Mouse (Mus musculus): Measurements from ENCODE around the gene Ptpn13.
A peak's percentile ranks its signal among the peaks of the same experiment; 100 is the strongest.

Gene Ptpn13

DNA sequence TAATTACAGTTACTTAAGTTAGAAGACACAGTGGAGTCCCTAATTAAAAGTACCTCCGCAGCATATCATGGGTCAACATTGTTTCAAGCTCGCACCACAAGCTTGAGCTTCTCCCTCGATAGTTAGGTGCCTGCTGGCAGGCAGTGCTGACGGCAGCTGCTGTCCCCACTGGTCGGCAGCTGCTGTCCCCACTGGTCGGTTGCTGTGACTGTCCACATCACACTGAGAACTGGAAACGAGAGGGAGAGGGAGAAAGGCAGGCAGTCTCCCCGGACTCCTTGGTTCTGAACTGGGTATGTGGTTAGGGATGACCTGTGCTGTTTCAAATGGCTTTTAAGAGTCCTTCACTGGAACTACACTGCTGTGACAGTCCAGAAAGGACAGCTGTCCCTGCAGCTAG, 33.4 kb downstream of the Ptpn13 start:
- no peak for DNase-seq (ENCODE audit: low read depth)

GRCm38 (mm10) chr5:103458959-103459675, 34.1 kb downstream of the Ptpn13 start:
- no peak for DNase-seq (ENCODE audit: low read depth)

GRCm38 (mm10) chr5:103460903-103461302, 35.9 kb downstream of the Ptpn13 start:
- DNase-seq (ENCODE audit: low read depth) = no peak

DNA sequence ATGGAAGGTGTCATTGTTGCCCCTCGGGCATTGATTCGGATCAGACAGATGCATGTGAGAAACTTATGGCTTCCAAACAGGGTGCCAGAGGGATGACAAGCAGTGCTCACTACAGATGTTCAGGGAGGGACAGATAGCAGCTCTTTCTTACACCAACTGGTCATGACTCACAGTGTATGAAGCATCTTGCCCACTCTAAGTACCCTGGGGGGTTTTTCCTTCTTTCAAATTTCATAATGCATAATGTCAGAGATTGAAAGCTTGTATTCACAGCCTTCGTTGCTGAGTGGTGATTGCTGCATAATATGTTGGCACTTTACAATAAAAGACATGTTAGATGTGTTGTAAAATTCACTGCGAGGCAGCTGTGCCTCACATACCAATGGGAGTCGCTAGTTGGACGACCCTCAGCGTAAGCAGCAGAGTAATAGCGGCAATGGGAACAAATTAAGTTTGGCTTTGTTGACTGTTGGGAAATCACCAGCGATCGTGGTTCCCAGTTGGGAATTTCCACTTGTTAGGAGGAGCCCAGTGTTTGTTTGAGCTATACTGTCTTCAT, 38.7 kb downstream of the Ptpn13 start:
- no peak for DNase-seq (ENCODE audit: low read depth)

DNA sequence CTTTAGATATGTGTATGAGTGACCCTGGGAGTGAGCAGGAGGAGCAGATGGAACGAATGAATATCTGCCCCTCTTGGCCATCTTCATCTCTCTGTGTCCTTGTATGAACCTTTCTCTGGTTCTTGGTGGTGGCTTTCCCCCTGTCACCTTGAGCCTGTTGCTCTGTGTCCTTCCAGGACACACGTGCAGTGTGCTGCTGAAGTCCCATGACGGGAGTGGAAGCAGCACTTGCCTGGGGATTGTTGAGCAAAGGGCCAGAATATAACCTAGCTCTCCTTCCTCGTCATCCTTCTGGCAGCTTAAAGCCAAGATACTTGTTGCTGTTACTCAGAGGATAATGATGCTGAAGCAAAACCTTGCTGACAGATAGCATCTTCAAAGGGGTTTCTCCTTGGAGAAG, 39.3 kb downstream of the Ptpn13 start:
- no peak for DNase-seq (ENCODE audit: low read depth)

DNA sequence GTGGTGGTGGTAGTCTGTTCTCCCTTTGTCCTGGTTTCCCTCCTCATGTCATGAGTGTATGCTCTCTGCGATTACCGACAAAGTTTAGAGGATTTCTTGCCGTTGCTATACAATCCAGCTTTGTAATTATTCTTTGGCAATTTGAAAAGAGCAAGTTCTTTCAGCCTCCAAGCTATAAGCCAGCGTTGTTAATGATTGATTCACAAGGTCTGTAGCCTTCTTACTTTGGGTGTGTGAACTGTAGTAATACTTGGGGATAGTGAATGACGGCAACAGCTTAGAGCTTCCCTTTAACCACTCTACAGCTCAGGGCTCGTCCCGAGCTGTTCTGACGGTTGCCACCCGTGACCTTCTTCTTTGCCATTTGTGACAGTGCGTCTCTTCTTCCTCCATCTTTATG, 39.8 kb downstream of the Ptpn13 start:
- no peak for DNase-seq (ENCODE audit: low read depth)

GRCm38 (mm10) chr5:103472670-103473069, 47.7 kb downstream of the Ptpn13 start:
- peak; percentile 59 for DNase-seq (ENCODE audit: low read depth)

- no peak for DNase-seq (ENCODE audit: low read depth)
Observed at GRCm38 (mm10) chr5:103473467-103474096, 48.6 kb downstream of the Ptpn13 start.

GRCm38 (mm10) chr5:103474259-103474658, 49.3 kb downstream of the Ptpn13 start:
- no peak for DNase-seq (ENCODE audit: low read depth)

DNA sequence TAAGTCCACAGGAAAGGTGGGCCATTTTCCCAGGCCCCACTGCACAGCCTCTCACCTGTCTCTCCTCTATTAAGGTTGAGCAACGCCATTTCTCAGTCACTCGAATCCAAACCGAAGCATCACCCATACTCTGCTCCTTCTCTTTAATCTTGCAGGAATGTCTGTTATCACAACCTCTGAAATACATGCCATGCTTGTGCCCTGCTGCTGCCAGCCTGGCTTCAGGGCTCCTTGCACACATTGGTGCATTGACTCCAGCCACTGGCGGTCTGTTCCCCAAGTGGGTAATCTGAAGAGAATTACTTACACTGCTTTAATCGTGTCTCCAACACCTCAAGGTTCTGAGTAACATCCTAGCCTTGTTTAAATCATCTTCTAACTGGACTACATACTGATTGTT, 50.5 kb downstream of the Ptpn13 start:
- no peak for DNase-seq (ENCODE audit: low read depth)

DNA sequence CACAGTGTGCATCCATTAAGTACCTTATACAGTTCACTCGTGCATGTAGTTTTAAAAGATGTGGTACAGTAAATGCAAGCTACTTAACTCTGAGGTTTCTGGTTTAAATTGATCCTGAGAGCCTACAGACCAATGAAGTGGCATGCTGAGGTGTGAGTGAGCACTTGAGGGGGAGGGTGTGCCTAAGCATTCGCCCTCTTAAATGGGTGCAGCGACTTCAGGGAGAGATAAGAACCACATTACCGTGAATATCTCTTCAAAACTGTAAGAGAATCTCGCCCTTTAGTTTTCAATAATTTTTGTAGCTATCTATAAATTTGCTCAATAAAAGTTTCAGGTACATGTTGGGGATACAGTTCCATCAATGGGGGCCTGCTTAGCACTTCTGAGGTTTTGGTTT, 54.5 kb downstream of the Ptpn13 start:
- no peak for DNase-seq (ENCODE audit: low read depth)

DNA sequence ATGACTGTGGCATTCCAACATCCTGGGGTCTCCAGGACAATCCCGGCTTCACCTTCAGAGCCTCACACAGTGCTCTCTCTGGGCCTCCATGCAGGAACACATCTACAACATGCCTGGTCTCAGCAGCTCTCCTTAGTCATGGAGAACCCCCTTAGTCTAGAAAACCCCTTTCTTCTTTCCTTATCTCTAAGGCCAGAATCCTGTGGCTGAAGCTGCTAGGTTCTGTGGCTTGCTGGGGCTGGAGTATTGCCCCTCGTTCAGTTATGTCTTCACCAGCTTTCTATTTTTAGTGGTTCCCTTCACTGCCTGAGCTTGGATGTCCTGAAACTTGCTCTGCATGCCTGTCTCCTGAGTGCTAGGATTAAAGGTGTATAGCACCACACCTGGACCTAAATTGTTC, 56.2 kb downstream of the Ptpn13 start:
- DNase-seq (ENCODE audit: low read depth) = no peak

- no peak for DNase-seq (ENCODE audit: low read depth)
Observed at GRCm38 (mm10) chr5:103487001-103487400, 62.0 kb downstream of the Ptpn13 start.

DNA sequence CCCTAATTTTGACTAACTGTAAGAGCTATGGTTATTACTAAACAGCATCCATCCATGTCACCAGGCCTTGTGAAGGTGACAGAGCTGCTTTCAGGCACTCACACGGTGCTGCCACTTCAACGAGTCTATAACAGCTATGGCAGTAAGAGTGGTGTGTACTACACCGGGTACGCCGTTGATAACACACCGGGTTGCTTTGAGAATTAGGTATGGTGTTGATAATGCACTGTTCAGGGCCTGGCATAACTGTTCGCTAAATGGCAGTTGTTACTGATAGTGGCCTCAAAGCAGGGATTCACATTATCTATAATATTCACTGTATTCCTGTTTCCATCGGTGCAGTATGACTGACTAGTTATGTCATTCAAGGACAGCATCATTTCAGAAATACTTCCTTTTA, 66.0 kb downstream of the Ptpn13 start:
- no peak for DNase-seq (ENCODE audit: low read depth)

- no peak for DNase-seq (ENCODE audit: low read depth)
Observed at GRCm38 (mm10) chr5:103491788-103492187, 66.8 kb downstream of the Ptpn13 start.

DNA sequence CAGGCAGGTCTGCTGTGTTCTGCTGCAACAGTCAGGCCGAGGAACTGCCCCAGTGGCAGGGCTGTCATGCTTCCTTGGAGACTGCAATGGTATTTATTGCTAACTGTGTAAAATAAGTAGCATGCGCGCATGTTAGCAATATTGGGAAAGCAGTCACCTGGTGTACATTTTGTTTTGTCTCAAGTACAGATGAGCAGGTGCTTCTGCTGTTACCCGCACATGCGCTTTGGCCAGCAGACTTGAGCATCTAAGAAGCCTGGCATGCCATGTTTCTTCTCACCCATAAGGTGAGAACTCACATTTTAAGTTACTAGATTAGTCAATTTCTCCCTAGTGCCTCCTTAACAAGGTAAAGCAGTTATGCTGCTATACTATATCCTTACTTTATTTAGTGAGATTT, 72.1 kb downstream of the Ptpn13 start:
- DNase-seq (ENCODE audit: low read depth) = no peak

- no peak for DNase-seq (ENCODE audit: low read depth)
Observed at GRCm38 (mm10) chr5:103497480-103497879, 72.5 kb downstream of the Ptpn13 start.

DNA sequence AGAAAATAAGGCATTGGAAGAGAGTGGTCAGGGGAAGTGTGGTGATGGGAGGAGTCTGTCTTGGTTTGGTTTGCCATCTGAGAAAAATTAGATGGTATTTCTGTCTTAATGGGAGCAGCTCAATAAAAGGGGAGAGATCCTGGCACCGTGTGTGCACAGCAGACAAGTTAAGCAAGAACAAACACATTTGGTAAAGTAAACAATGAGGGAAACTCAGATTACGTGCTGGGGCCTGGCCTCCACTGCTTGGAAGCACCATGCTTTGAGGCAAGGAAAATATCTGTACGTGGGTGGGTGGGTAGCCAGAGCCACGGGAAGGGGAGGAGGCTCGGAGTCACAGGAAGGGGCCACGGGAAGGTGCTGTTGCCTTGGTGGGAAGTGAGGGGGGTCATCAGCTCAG, 74.3 kb downstream of the Ptpn13 start:
- DNase-seq (ENCODE audit: low read depth) = no peak

DNA sequence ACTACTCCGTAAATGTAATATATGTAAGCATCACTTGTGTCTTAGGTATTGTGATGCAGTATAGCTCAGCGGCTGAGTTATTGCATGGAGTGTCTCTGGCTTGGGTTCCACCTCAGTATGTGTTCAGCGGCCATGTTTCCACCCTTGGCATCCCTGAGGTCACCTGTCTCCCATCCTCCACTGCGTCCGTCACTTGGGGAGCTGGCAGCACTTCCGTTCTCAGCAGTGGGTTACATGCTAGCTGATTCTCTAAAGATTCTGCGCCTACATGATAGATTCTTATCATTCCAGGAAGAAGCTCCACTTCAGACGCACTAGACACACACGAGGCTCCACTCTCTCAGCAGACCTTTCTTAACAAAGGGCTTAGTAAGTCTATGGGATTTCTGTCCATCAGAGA, 76.1 kb downstream of the Ptpn13 start:
- DNase-seq (ENCODE audit: low read depth) = peak; percentile 79

- no peak for DNase-seq (ENCODE audit: low read depth)
Observed at GRCm38 (mm10) chr5:103501839-103502238, 76.8 kb downstream of the Ptpn13 start.

DNA sequence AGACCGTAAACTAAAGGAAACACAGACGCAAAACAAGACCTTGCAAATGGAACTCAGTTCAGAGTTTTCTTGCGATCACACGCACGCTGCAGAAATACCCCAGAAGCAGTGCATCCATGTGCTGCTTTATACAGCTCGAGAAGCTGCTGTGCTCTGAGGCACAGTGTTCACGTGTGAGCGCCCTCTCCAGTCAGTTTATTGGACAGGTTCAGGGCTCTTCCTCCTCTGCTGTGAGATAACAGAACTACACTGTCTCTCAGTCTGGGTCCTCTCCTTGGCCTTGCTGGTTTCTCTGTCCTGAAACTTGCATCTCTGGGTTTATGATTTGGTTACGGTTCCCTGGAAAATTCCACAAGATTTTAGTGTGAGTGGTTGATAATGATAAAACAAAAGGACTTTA, 88.2 kb downstream of the Ptpn13 start:
- no peak for DNase-seq (ENCODE audit: low read depth)

- DNase-seq (ENCODE audit: low read depth) = no peak
Observed at GRCm38 (mm10) chr5:103514441-103514840, 89.4 kb downstream of the Ptpn13 start.

- DNase-seq (ENCODE audit: low read depth) = no peak
Observed at GRCm38 (mm10) chr5:103515876-103516275, 90.9 kb downstream of the Ptpn13 start.

DNA sequence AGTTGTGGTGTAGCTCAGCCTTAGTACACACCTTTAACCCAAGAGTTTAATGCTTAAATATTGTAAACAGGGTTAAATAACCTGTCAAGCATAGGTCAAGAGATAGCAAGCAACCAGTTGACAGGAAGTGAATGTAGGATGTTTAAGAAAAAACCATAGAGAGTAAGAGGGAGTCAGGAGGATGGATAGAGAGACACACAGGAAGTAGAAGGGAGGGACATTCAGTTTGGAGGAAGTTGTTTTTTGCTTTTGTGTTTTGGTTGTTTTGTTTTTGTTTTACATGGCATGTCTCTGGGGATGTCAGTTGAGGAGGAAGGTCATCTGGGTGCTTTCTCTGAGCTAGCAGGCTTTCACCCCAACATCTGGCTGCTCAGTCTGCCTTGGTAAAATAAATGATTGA, 91.6 kb downstream of the Ptpn13 start:
- peak; percentile 53 for DNase-seq (ENCODE audit: low read depth)
